Mouse (Mus musculus): ENCODE data around the gene Orm2. TPM values are rescaled to one million over a fixed set of nuclear protein-coding genes. Genes with fewer than 3 reads are reported as not detected.

Orm2 gene
- not detected in 2 replicates for polyA plus RNA-seq (2015; fragmentation: Nextera tagmentation; extraction: Ambion mirVana)

GRCm38 (mm10) chr4:63362150-63362549 is at the start of gene Orm2:
TSS of gene Orm2 (plus strand) at chr4:63362449.

GRCm38 (mm10) chr4:63344295-63344694 is 18.0 kb upstream of the Orm2 start, which contains the start of gene Orm1:
TSS of gene Orm1 (plus strand) at chr4:63344560.

GRCm38 (mm10) chr4:63355877-63356665 is 6.2 kb upstream of the Orm2 start, which contains the start of gene Orm3:
TSS of gene Orm3 (plus strand) at chr4:63356162.

GRCm38 (mm10) chr4:63403040-63403959 is 41.1 kb downstream of the Orm2 start, which contains the start of gene Akna:
TSS of gene Akna (minus strand) at chr4:63403354.

Other genes starting within 250 kb of the Orm2 start
- 0.73 and 1.3 TPM in 2 replicates for gene Ambp, start 207.7 kb upstream of the Orm2 start, polyA plus RNA-seq (2015; fragmentation: Nextera tagmentation; extraction: Ambion mirVana)
- gene Kif12, start 190.3 kb upstream of the Orm2 start, polyA plus RNA-seq (2015; fragmentation: Nextera tagmentation; extraction: Ambion mirVana), result 0.13 TPM in 1 of 2 replicates, not detected in the other
- gene Col27a1, start 148.4 kb upstream of the Orm2 start, polyA plus RNA-seq (2015; fragmentation: Nextera tagmentation; extraction: Ambion mirVana), result 6.2 and 7.1 TPM in 2 replicates
- gene Orm1, start 17.9 kb upstream of the Orm2 start, polyA plus RNA-seq (2015; fragmentation: Nextera tagmentation; extraction: Ambion mirVana), result 0.48 and 1.2 TPM in 2 replicates
- 0.17 TPM in 1 of 2 replicates, not detected in the other for gene Orm3, start 6.3 kb upstream of the Orm2 start, polyA plus RNA-seq (2015; fragmentation: Nextera tagmentation; extraction: Ambion mirVana)
- 15.2 and 17.9 TPM in 2 replicates for gene Akna, start 40.9 kb downstream of the Orm2 start, polyA plus RNA-seq (2015; fragmentation: Nextera tagmentation; extraction: Ambion mirVana)
- 0.19 and 0.76 TPM in 2 replicates for gene Whrn, start 133.5 kb downstream of the Orm2 start, polyA plus RNA-seq (2015; fragmentation: Nextera tagmentation; extraction: Ambion mirVana)
- 146 and 154 TPM in 2 replicates for gene Atp6v1g1, start 182.3 kb downstream of the Orm2 start, polyA plus RNA-seq (2015; fragmentation: Nextera tagmentation; extraction: Ambion mirVana)
- 6.0 and 6.8 TPM in 2 replicates for gene Tmem268, start 196.3 kb downstream of the Orm2 start, polyA plus RNA-seq (2015; fragmentation: Nextera tagmentation; extraction: Ambion mirVana)
- not detected in 2 replicates for gene Gm11213, start 242.8 kb downstream of the Orm2 start, polyA plus RNA-seq (2015; fragmentation: Nextera tagmentation; extraction: Ambion mirVana)

All from spleen, postnatal 0 days (tissue).